Mouse (Mus musculus) regulatory T cell (primary cell): Measurements from ENCODE around the gene Olfr248.
"Not testable (repeated sequence)": the region's sequence is repeated elsewhere in the genome, so short reads cannot be mapped to it uniquely, and the experiment has no call there.

Source experiments
- in situ Hi-C: fragments of 300-600 bp; cut with MboI, MseI; formaldehyde crosslinking; loops from one replicate; pipeline ENCODE4 v1.15.1; 2025; ENCODE audit warnings: high pct_unique_total_duplicates

The Olfr248 gene

DNA sequence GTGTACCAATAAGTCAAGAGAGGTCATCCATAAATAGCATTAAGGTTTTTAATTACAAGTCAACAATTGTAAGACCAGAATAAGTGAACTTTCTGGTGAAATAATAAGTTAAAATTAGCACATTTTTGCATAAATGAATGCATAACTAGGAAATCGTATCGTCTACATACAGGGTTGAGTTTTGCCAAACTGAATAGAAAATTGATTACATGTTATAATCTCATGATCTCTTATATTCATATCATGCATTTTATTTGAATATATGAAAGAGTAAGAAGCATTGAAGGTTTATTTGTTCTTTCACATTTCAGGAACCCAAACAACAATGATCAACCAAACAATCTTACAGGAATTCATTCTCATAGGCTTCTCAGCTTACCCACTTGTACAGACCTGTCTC is at the start of gene Olfr248:
Olfr248 (plus strand) TSS at position 301 of the 400 bp plus-strand sequence.
- in situ Hi-C loops: no loop called here

- in situ Hi-C loops: not testable (repeated sequence)
Observed at GRCm38 (mm10) chr1:174353636-174354035, 37.2 kb upstream of the Olfr248 start.

- in situ Hi-C loops: no loop called here
Observed at GRCm38 (mm10) chr1:174354640-174355039, 36.2 kb upstream of the Olfr248 start.

DNA sequence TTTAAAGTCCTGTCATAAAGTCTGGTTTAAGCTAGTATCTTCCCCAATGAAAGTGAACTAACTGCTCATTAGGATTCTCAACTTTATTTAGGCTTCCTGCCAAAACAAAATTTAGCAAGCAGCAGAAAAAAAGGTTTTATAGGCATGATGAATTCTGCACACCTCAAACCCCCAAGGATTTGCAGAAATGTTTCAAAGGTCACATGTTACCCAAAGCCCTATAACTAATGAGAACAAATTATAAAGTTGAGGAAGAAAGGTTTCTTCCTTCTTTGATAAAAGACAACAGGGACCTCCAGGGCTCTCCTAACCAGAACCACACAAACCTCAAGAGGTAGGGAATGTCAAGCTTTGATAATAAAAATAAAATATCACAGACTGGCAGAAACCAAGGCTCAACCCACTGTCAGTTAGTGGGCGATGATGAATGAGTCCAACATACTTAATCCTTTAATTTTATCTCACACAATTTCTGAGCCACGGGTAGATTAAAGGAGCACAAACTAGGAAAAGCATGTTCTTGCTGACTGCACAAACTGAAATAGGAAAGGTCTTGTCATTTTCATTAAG is 25.9 kb upstream of the Olfr248 start, which contains the start of gene Olfr417:
Olfr417 (plus strand) TSS at position 241 of the 570 bp plus-strand sequence.
- in situ Hi-C loops: no loop called here

GRCm38 (mm10) chr1:174373799-174374198 is 17.0 kb upstream of the Olfr248 start:
- in situ Hi-C loops: no loop called here

- in situ Hi-C loops: no loop called here
Observed at GRCm38 (mm10) chr1:174422959-174423358, 32.1 kb downstream of the Olfr248 start.

- in situ Hi-C loops: no loop called here
Observed at GRCm38 (mm10) chr1:174423764-174424163, 32.9 kb downstream of the Olfr248 start, which contains the start of gene Olfr414. Olfr414 (plus strand) TSS chr1:174424064.

DNA sequence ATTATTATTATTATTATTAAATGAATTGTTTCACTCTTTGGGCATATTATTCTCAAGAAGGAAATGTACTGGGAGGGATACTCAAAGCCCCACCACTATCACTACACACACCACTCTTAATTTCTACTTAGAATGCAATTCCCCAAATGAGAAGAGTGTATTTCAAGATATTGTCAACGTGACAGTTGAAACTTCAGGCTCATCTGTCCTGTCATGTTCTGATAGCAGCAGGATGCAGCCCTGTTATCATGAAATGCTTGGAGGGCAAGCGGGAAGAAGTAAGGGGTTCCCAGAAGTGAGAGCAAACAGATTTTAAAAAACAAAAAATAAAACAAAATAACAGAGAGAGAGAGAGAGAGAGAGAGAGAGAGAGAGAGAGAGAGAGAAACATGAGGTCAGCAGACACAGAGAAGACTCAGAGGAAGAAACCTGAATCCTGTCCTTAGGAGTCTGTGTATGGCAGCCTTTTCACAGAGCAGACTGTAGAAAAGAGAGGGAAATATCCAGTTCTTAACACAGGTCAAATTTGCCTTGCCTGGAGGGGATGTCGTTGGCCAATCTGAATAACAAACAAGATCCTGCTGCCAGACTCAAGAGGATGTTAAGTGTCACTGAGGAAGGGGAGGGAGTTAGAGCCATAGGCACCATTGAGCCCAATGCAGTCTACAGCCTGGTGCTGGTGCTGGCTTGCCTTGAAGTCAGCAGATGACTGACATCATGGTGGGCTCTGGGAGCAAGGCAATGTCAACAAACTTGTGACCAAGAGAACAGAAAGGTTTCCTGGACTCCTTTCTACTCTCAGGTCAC is 35.5 kb downstream of the Olfr248 start:
- in situ Hi-C loops: loop anchor here (25.0 kb wide), 1 partner anchor 439 kb away; the partner anchor contains the start of gene Ifi202b

- in situ Hi-C loops: loop anchor here (25.0 kb wide), 1 partner anchor 440 kb away; the partner anchor contains the start of gene Ifi202b
Observed at GRCm38 (mm10) chr1:174427402-174427801, 36.6 kb downstream of the Olfr248 start.

GRCm38 (mm10) chr1:174428407-174428806 is 37.6 kb downstream of the Olfr248 start:
- in situ Hi-C loops: loop anchor here (25.0 kb wide), 1 partner anchor 441 kb away; the partner anchor contains the start of gene Ifi202b

DNA sequence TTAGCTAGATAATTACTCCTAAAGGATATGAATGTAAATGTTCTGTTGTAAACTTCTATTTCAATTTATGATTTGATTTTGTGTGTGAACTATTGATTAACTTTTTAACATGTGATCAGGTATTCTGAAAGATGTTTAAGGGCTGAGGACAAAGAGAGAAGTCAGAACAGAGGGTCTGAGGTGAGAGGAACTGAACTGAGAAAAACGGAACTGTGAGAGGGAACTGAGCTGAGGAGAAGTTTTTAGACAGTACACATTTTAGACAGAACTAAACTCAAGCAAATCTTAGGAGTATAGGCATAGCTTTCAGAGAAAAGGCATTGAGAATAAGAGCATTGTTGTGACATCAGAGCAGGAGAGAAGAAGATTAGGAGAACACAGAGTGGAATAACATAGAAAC is 43.3 kb downstream of the Olfr248 start:
- in situ Hi-C loops: loop anchor here (25.0 kb wide), 1 partner anchor 447 kb away; the partner anchor contains the start of gene Ifi202b
